Mouse (Mus musculus): ENCODE data around the gene Gramd4. TPM values are rescaled to one million over a fixed set of nuclear protein-coding genes. Genes with fewer than 3 reads are reported as not detected.
A peak's percentile ranks its signal among the peaks of the same experiment; 100 is the strongest.

Gramd4 gene
- polyA plus RNA-seq, 1 experiment from 2014 or later: 8.7 TPM

DNA sequence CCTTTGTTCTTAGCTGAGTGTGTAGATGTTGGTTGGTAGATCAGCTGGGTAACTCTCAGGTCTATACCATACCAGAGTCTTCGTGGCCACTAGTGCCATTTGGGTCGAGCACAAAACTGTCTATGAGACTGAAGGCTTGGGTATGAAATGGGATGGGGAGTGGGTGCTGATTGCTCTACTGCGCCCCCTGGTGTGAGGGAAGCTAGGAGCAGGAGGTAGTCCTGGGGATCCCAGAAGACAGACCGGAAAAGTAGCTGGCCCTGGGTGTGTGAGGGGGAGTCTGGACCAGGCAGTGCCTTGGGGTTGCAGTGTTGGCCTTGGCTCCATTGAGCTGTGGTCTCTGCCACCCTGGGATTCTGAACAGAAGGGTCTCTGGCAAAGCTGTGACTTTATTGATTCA, 80.1 kb downstream of the Gramd4 start:
- Histone ChIP-seq H3K27ac (ENCODE audit: low read depth, low read length) (no peak overlapping the region), H3K4me2 (replicated peaks; ENCODE audit: low read depth, low read length) (no peak overlapping the region), H3K27me3 (ENCODE audit: control insufficient read depth, insufficient read depth, low read length) (no peaks in the 10 kb centered on the region), H3K9me3 (ENCODE audit: control insufficient read depth, low read length) (no peaks in the 10 kb centered on the region), H3K4me3 (ENCODE audit: low read depth, low read length) (no peak overlapping the region), H3K4me1 (replicated peaks; ENCODE audit: control insufficient read depth, insufficient read depth, low read length) (no peaks in the 10 kb centered on the region), H3K36me3 (ENCODE audit: control insufficient read depth, insufficient read depth, low read length) (no peaks in the 10 kb centered on the region), H3K9ac (ENCODE audit: low read depth, low read length) (no peak overlapping the region)
- DNase-seq (ENCODE audit: low spot score): peak; percentile 34
- no peak for ATAC-seq (ENCODE audit: low FRiP score)
- 65% methylated on average over 4 of the region's 4 CpGs for WGBS

DNA sequence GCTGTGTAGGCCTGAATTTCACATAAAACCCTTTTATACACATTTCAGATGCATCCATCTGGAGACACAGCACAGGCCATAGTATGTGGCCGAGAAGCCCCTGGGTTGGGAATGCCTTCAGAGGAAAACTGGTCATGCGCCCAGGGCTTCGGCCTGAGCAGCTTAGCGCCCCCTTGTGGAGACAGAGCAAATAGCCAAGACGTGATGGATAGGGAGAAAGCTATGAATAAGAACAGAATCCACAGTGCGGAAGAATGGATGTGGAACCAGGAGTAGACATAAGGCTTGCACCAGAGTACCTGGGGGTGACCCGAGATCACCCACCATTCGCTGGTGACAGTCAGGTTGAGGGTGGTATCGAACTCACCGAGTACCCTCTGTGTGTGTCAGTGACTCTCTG, 82.8 kb downstream of the Gramd4 start:
- Histone ChIP-seq H3K9me3 (ENCODE audit: control insufficient read depth, low read length) (no peaks in the 10 kb centered on the region), H3K27ac (ENCODE audit: low read depth, low read length) (no peak overlapping the region), H3K4me2 (replicated peaks; ENCODE audit: low read depth, low read length) (no peak overlapping the region), H3K4me1 (replicated peaks; ENCODE audit: control insufficient read depth, insufficient read depth, low read length) (no peaks in the 10 kb centered on the region), H3K27me3 (ENCODE audit: control insufficient read depth, insufficient read depth, low read length) (no peaks in the 10 kb centered on the region), H3K36me3 (ENCODE audit: control insufficient read depth, insufficient read depth, low read length) (no peaks in the 10 kb centered on the region), H3K9ac (ENCODE audit: low read depth, low read length) (no peak overlapping the region), H3K4me3 (ENCODE audit: low read depth, low read length) (no peak overlapping the region)
- DNase-seq (ENCODE audit: low spot score) (peak; percentile 85), ATAC-seq (ENCODE audit: low FRiP score) (no peak)
- 33% methylated on average over 10 of the region's 10 CpGs for WGBS

DNA sequence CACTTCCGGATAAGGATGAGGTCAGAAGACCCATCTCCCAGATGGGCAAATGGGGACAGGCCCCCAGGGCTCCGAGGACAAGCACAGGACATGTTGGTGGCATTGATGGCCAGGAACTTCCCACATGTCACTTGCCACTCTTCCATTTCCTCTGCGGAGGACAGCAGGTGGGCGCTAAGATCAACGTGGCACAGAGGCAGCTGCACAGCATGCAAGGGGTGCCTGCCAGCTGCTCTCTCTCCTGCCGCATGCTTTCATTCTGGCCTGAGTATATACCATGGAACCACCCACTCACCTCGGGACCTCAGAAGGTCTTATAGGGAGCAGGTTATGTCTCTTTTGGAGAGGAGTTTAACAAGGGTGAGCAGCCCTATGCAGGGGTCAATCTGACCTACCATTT, 87.1 kb downstream of the Gramd4 start:
- Histone ChIP-seq H3K4me2 (replicated peaks; ENCODE audit: low read depth, low read length) (no peak overlapping the region), H3K27ac (ENCODE audit: low read depth, low read length) (no peak overlapping the region), H3K36me3 (ENCODE audit: control insufficient read depth, insufficient read depth, low read length) (no peaks in the 10 kb centered on the region), H3K4me1 (replicated peaks; ENCODE audit: control insufficient read depth, insufficient read depth, low read length) (no peaks in the 10 kb centered on the region), H3K27me3 (ENCODE audit: control insufficient read depth, insufficient read depth, low read length) (no peaks in the 10 kb centered on the region), H3K4me3 (ENCODE audit: low read depth, low read length) (no peak overlapping the region), H3K9ac (ENCODE audit: low read depth, low read length) (no peak overlapping the region), H3K9me3 (ENCODE audit: control insufficient read depth, low read length) (no peaks in the 10 kb centered on the region)
- ATAC-seq (ENCODE audit: low FRiP score) (no peak), DNase-seq (ENCODE audit: low spot score) (no peak)
- 85% methylated on average over 7 of the region's 7 CpGs for WGBS

DNA sequence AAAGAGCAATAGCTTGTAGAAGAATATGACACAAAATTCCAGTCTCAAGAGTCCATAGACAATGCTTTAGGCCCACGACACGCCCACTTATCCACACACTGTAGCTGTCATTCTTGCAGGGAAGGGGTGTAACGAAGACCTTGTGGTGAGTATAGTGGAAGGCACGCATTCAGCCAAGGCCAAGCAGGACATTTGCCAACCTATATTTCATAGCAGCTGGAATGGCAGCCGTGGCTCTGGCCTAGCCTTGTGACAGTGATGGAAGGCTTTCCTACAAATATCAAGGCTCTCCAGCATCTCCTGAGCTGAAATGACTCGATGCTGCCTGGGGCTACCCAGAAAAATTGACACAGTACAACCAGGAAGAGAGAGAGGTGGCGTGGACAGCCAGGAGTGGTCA, 87.6 kb downstream of the Gramd4 start:
- 94% methylated on average over 7 of the region's 7 CpGs for WGBS
- no peaks in the 10 kb centered on the region for H3K36me3 ChIP-seq (ENCODE audit: control insufficient read depth, insufficient read depth, low read length)
- ATAC-seq (ENCODE audit: low FRiP score): no peak
- no peaks in the 10 kb centered on the region for H3K9me3 ChIP-seq (ENCODE audit: control insufficient read depth, low read length)
- H3K9ac ChIP-seq (ENCODE audit: low read depth, low read length): no peak overlapping the region
- no peak for DNase-seq (ENCODE audit: low spot score)
- no peak overlapping the region for H3K27ac ChIP-seq (ENCODE audit: low read depth, low read length)
- H3K4me2 ChIP-seq (replicated peaks; ENCODE audit: low read depth, low read length): no peak overlapping the region
- H3K27me3 ChIP-seq (ENCODE audit: control insufficient read depth, insufficient read depth, low read length): no peaks in the 10 kb centered on the region
- no peaks in the 10 kb centered on the region for H3K4me1 ChIP-seq (replicated peaks; ENCODE audit: control insufficient read depth, insufficient read depth, low read length)
- no peak overlapping the region for H3K4me3 ChIP-seq (ENCODE audit: low read depth, low read length)

DNA sequence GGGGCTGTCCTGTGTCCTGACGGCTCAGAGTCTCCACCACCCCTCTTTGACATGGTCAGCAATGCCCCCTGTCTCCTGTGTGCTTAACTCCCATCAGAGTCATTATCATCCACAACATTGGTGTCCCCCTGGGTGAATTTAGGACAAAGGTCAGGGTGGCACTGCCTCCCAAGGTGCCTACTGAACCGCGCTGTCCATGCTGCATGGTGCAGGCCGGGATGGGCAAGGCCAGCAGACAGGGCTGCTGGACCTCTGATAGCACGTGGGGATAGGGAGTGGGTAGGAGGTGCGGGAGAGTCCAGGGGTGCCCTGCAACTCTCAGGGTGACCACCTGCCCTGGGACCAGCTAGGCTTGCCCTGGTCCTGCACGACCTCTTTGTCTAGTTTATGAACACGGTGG, 89.4 kb downstream of the Gramd4 start:
- ATAC-seq (ENCODE audit: low FRiP score): no peak

DNA sequence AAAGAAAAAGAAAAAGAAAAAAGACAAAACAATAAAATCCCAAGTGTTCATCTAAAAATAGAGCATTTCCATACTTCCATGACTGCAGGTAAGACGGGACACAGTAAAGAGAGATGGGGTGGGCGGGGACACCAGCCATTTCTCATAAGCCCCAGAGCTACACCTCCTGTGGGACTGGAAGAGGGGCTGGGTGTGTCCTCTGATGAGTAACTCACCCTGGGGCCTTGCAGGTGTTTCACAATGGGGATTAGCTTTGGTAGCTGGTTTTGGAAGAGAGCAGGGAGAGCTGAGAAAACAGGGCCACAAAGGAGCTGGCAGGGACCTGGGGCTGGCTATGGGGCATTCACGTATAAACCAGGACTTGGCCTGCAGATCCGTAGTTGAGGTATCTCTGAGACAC, 93.1 kb downstream of the Gramd4 start:
- DNase-seq (ENCODE audit: low spot score): no peak
- Histone ChIP-seq H3K4me3 (ENCODE audit: low read depth, low read length) (no peak overlapping the region), H3K4me1 (replicated peaks; ENCODE audit: control insufficient read depth, insufficient read depth, low read length) (no peaks in the 10 kb centered on the region), H3K27me3 (ENCODE audit: control insufficient read depth, insufficient read depth, low read length) (no peaks in the 10 kb centered on the region), H3K9ac (ENCODE audit: low read depth, low read length) (no peak overlapping the region), H3K4me2 (replicated peaks; ENCODE audit: low read depth, low read length) (no peak overlapping the region), H3K9me3 (ENCODE audit: control insufficient read depth, low read length) (no peaks in the 10 kb centered on the region), H3K27ac (ENCODE audit: low read depth, low read length) (no peak overlapping the region), H3K36me3 (ENCODE audit: control insufficient read depth, insufficient read depth, low read length) (peaks cover 4% of the 10 kb centered on the region; the same call in 1 of the 2 replicates)
- 77% methylated on average over 4 of the region's 4 CpGs for WGBS
- no peak for ATAC-seq (ENCODE audit: low FRiP score)

More for the DNA sequence above, 89.4 kb downstream of the Gramd4 start:
- H3K4me3 ChIP-seq (ENCODE audit: low read depth, low read length): no peak overlapping the region
- H3K9me3 ChIP-seq (ENCODE audit: control insufficient read depth, low read length): no peaks in the 10 kb centered on the region
- WGBS: 83% methylated on average over 8 of the region's 8 CpGs
- H3K4me2 ChIP-seq (replicated peaks; ENCODE audit: low read depth, low read length): no peak overlapping the region
- H3K9ac ChIP-seq (ENCODE audit: low read depth, low read length): no peak overlapping the region
- no peak overlapping the region for H3K27ac ChIP-seq (ENCODE audit: low read depth, low read length)
- no peaks in the 10 kb centered on the region for H3K4me1 ChIP-seq (replicated peaks; ENCODE audit: control insufficient read depth, insufficient read depth, low read length)
- DNase-seq (ENCODE audit: low spot score): no peak
- no peaks in the 10 kb centered on the region for H3K36me3 ChIP-seq (ENCODE audit: control insufficient read depth, insufficient read depth, low read length)
- H3K27me3 ChIP-seq (ENCODE audit: control insufficient read depth, insufficient read depth, low read length): no peaks in the 10 kb centered on the region

DNA sequence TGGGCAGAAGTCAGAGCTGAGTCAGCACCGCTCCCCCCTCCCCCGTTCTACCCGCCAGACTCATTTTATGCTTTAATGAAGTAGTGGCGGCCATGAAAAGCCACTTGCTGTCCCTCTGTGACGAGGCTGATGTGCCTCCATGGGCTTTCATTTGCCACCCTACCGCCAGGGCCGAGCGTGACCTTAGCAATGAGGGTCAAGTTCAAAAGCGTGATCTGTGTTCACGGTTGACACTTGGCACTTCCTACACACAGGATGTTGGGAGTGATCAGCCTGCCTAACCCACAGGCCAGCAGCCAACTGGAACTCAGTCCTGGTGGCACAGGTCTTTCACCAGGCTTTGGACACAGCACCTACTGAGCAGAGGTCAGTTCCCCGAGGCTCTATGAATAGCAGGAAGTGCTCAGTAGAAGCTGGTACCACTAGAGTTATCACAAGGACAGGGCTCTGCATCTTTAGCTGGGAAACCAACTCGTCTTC, 96.0 kb downstream of the Gramd4 start:
- DNase-seq (ENCODE audit: low spot score): no peak
- Histone ChIP-seq H3K4me1 (replicated peaks; ENCODE audit: control insufficient read depth, insufficient read depth, low read length) (no peaks in the 10 kb centered on the region), H3K4me3 (ENCODE audit: low read depth, low read length) (no peak overlapping the region), H3K9me3 (ENCODE audit: control insufficient read depth, low read length) (no peaks in the 10 kb centered on the region), H3K4me2 (replicated peaks; ENCODE audit: low read depth, low read length) (no peak overlapping the region), H3K36me3 (ENCODE audit: control insufficient read depth, insufficient read depth, low read length) (peaks cover 4% of the 10 kb centered on the region; the same call in 1 of the 2 replicates), H3K27me3 (ENCODE audit: control insufficient read depth, insufficient read depth, low read length) (no peaks in the 10 kb centered on the region), H3K27ac (ENCODE audit: low read depth, low read length) (no peak overlapping the region), H3K9ac (ENCODE audit: low read depth, low read length) (no peak overlapping the region)
- ATAC-seq (ENCODE audit: low FRiP score): no peak
- 85% methylated on average over 12 of the region's 12 CpGs for WGBS

DNA sequence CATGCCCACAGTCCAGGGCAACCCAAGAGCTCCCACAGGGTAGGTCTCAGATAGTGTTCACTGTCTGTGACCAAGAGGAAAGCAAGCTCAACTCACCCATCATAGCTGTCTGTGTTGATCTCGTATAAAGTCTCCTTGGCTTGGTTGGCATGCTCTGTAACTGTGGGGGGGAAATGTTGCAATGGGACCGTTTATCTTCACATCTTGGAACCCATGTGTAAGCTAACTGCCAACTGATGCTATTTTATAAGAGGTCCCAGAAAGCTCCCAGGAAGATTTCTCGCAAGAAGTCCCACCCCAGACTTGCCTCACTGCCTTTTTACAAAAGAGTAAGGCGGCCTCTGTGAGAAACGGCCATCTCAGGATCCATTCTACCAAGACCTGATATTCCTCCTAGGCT, 99.0 kb downstream of the Gramd4 start:
- Histone ChIP-seq H3K9me3 (ENCODE audit: control insufficient read depth, low read length) (no peaks in the 10 kb centered on the region), H3K9ac (ENCODE audit: low read depth, low read length) (no peak overlapping the region), H3K27me3 (ENCODE audit: control insufficient read depth, insufficient read depth, low read length) (no peaks in the 10 kb centered on the region), H3K27ac (ENCODE audit: low read depth, low read length) (no peak overlapping the region), H3K4me1 (replicated peaks; ENCODE audit: control insufficient read depth, insufficient read depth, low read length) (no peaks in the 10 kb centered on the region), H3K4me2 (replicated peaks; ENCODE audit: low read depth, low read length) (no peak overlapping the region), H3K4me3 (ENCODE audit: low read depth, low read length) (no peak overlapping the region), H3K36me3 (ENCODE audit: control insufficient read depth, insufficient read depth, low read length) (peaks cover 4% of the 10 kb centered on the region; the same call in 1 of the 2 replicates)
- no peak for DNase-seq (ENCODE audit: low spot score)
- no peak for ATAC-seq (ENCODE audit: low FRiP score)
- WGBS: 73% methylated on average over 5 of the region's 5 CpGs

DNA sequence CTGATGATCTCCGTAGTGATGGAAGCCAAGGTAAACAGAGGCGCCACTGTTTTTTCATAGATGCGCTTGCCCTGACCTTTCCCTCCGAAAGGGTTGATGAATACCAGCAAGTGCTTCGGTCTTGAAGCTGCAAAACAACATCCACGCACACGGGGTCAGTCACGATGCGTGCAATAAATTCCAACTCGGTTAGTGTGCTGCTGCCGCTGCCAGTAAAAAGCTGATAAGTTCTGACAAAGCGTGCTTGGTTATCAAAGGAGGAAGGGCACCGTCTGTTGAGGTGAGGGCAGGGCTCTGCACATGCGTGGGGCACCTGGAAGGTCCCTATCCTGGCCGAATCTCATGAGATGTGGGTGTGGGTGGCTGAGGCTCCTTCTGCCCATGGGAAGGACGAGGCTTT, 101.6 kb downstream of the Gramd4 start:
- H3K27me3 ChIP-seq (ENCODE audit: control insufficient read depth, insufficient read depth, low read length): no peaks in the 10 kb centered on the region
- no peaks in the 10 kb centered on the region for H3K9me3 ChIP-seq (ENCODE audit: control insufficient read depth, low read length)
- 0 out of 2 replicates have a peak, but pooled peaks cover 2% of the 10 kb centered on the region for H3K36me3 ChIP-seq (ENCODE audit: control insufficient read depth, insufficient read depth, low read length)
- H3K9ac ChIP-seq (ENCODE audit: low read depth, low read length): no peak overlapping the region
- H3K4me3 ChIP-seq (ENCODE audit: low read depth, low read length): no peak overlapping the region
- DNase-seq (ENCODE audit: low spot score) (no peak), ATAC-seq (ENCODE audit: low FRiP score) (no peak)
- WGBS: 86% methylated on average over 16 of the region's 16 CpGs
- no peaks in the 10 kb centered on the region for H3K4me1 ChIP-seq (replicated peaks; ENCODE audit: control insufficient read depth, insufficient read depth, low read length)
- no peak overlapping the region for H3K4me2 ChIP-seq (replicated peaks; ENCODE audit: low read depth, low read length)
- H3K27ac ChIP-seq (ENCODE audit: low read depth, low read length): no peak overlapping the region

Data from hindbrain, embryonic 11.5 days (tissue).